Mouse (Mus musculus) left cerebral cortex, adult 18-20 months (tissue): ENCODE data around the gene Gna12. TPM values are rescaled to one million over a fixed set of nuclear protein-coding genes. Genes with fewer than 3 reads are reported as not detected.

Experiments
- DNase-seq, 2 experiments: peaks; one replicate each; pipeline ENCODE4 v3.0.0; 2021 to 2022; ENCODE audit warnings: low spot score in 2 of 2, mixed read lengths in 1 of 2
- total RNA-seq, 2 experiments: library from RNA; stranded (reverse); gene quantifications; 2 replicates each; pipeline ENCODE4 v1.2.3; 2021

Gene Gna12
- total RNA-seq, 2 experiments from 2014 or later = 61.3 to 71.0 TPM

DNA sequence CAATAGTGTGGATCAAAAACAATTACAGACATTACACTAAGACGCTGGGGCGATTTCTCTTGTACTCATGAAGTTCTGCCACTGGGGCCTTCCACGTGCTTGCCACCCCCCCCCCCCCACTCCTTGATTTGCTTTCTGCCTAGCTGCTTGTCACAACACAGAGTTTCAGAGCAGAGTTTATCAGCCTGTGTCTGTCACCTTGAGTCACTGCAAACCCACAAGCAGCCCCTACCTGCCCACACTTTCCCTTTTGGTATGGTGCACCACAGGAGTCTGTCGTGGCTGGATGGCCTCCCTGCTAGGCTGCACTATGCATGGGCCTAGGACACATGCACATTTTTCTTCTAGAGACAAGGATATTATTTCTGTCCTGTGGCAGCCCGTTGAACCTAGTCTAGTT is 31.5 kb downstream of the Gna12 start:
- no peak for DNase-seq

DNA sequence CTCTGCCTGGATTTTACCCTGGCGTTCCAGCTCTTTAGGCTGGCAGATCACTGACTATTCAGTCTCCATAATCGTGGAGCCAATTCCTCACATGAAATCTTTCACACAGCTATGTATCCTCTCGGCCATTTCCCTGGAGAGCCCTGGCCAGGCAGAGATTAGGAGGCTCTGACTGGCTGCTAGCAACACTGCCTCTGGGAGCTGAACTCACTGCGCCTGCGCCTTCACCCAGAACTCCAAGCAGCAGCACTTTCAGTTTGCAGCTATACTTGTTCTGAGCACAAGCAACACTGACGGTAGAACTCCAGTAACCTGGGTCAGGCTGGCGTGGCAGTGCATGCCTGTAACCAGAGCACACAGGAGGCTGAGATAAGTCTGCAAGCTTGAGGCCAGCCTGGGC is 32.1 kb downstream of the Gna12 start:
- no peak for DNase-seq

DNA sequence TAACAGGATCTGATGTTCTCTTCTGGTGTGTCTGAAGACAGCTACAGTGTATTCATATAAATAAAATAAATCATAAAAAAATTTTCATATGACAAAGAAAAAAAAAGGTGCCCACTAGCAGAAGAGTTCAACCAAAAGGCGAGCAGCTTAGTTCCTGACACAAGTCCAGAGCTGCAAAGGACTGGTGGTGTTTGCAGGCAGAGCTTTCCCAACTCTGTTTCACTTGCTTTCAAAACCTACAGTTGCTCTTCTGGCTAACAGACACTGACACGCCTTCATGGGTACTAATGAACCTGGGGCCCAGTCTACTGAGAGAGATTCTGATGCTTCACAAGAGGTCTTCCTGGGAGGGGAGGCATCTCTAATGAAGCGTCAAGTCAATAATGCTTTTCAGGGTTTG is 34.2 kb downstream of the Gna12 start:
- no peak for DNase-seq

DNA sequence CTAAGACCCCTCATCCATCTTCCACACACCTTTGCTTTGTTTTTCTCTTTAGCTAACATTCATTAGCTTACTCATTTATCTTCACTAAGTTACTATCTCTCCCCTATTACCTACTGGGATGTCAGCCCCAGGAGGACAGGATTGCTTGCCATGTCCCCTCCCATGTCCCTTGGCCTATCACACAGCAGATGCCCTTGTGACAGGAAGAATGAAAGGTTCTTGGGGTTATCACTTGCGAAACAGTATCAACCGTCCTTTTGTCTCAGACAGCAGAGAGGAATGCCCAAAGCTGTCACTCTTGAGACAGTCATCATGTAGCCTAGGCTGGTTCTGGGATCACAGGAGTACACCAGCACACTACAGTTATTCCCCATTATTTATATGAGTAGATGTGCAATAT is 35.1 kb downstream of the Gna12 start:
- DNase-seq = no peak

DNA sequence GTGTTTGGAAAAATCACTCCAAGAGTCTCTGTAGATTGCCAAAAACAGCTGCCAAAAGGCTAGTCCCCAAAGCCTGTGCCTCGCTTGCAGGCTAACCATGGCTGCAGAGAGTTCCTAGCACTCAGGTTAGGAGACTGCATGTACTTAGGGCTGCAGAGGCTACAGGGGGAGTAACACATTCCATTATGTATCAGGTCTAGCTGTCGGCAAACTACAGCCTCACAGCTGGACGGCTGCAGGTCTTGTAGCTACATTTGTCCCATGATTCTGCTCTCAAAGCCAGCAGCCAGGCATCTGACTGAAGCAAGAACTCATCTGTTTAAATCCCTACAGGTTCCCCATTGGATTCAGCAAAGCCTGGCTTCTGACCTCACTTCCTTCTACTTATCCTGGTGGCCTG is 35.5 kb downstream of the Gna12 start:
- no peak for DNase-seq

DNA sequence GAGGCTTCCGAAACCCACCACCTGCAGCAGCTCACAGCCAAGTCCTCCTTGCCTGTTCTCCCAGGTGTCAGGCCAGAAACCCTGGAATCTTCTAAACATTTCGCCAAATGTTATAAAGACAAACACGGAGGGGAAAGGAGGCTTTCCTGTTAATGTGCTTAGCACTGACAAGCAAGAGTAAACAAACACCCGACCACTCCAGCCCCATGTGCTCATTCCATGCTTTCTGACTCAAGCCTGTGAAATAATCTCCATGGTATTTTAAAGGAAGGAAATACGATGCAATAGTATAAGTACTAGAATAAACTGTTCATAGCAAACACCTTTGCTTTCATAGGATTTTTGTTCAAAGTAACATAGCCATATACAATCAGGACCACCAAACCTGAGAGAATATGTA is 38.0 kb downstream of the Gna12 start:
- no peak for DNase-seq

DNA sequence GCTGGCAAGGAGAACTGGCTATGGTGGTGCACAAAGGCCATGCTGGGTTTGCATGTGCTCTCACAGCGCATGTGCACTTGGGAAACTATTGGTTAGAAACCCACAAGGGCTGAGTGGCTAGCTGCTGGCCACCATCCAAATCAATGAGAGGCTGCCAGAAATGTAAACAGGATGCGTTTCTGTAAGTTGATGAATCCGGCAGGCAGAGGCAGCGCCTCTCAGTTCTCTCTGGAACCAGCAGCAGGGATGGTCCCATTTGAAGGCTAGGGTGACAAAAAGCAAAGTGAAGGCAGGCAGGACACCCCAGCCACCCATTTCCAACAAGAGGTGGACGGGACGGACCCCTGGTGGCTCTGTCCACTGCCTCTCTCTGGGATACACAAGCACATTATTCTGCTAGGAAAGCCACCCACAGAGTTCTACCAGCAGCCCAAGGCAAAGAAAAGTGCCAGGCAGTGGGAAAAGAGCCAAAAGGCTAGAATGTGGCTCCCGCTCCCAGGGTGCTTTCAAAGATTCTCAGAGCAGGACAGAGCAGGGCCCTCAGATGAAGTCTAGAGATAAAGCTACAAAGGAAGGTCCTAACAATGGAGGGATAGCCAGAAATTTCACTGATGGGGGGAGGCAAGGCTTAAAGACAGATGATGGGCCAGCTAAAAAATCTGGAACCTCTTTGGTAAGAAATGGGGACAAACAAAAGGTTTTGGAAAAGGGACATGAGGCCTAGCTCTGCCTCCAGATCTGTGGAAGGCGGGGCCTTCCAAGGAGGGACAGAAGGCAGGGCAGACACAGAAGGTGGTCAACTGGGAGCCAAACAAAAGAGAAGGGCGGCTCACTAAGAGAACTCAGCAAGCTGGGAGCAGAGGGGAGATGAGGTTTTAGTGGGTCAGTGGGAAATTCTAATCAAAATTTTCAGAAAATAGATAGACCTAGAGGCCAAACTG is 39.0 kb downstream of the Gna12 start:
- peak; percentile 54 to 61 for DNase-seq

DNA sequence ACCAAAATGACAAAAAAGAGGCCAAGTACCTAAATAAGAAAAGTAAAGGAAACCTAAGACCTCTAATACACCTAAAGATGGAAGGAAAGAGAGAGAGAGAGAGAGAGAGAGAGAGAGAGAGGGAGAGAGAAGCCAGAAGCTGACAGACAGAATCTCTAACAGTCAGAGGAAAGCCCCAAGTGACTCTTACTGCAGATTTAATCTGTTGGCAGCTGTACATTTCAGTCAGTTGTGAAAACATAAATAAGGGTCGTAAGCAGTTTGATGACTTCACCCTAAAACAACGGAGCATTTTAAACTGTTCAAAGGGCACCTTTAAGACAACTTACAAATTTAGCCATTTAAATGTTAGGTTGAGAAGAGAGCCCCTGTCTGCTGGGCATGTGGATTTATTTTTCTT is 39.8 kb downstream of the Gna12 start:
- DNase-seq = no peak

DNA sequence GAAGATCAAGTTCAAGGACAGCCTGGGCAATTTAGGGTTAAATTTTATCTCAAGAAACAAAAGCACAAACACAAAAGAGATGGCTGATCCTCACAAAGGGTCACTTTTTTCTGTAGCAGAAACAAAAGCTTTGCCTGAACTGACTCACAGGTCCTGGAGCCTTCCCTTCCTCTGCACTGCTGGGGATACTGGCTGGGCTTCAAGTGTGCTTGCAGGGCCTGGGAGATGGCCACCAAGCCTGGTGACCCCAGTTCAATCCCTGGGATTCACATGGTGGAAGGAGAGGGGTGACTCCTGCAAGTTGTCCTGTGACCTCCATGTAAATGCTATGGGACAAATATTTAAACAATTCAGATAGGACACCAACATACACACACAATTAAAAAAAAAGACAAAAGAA is 40.7 kb downstream of the Gna12 start:
- no peak for DNase-seq

DNA sequence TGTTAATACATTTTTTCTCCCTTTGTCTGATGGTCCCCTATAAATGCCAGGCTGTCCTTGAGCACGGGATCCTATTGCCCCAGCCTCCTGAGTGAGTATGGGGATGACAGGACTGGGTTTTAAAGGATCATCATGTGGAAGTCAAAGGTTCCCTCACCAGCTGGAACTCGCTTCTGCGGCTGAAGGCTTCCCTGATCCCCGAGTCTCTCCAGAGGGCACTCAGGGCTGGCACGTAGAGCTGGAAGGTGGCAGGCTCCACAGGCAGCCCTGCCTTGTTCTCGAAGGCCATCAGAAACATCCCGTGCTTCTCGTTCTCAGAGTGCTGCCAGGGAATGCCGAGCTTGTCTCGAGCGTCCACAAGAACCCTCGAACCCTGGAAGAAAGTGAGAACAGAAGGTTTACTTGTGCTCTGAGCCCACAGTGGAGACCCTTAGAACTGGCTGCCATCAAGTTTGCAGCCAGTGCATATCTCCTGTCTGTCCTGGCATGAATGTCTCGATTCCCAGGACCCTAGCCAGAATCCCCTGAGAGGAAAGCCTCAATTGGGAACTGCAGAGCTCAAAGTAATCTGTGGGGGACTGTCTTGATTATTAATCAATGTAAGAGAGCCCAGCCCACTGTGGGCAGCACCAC is 44.9 kb downstream of the Gna12 start:
- DNase-seq = no peak

DNA sequence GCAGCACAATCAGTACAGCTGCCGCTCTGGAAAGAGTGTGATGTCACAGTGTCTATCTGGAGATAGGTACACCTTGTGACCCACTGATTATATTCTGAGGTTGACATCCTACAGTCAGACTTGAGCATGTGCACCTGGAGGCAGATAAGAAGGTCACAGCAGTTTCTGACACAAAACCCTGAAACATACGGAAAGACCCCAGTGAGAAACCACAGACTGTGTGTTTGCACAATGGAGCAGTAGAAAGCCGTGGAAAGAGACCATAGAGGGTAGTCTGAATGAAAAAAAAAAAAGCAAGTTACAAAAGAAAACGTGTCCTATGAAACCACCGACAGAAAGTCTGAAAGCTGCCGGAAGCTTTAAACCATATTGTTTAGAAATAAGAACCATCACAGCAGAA is 45.9 kb downstream of the Gna12 start:
- DNase-seq = no peak

DNA sequence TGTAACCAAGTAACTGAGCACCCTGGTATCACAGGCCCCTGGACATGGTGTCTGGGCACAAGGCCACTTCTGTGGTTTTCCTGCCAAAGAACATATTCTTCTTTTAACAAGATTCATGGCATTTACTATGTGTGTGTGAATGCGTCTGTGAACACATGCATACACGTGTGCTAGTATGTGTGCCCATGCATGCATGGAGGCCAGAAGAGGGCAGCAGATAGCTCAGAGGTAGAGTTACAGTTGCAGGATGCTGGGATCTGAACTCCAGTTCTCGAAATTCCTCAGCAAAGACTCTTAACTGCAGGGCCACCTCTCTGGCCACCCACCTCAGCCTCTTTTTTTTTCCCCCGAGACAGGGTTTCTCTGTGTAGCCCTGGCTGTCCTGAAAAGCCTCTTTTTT is 46.7 kb downstream of the Gna12 start:
- DNase-seq = no peak

DNA sequence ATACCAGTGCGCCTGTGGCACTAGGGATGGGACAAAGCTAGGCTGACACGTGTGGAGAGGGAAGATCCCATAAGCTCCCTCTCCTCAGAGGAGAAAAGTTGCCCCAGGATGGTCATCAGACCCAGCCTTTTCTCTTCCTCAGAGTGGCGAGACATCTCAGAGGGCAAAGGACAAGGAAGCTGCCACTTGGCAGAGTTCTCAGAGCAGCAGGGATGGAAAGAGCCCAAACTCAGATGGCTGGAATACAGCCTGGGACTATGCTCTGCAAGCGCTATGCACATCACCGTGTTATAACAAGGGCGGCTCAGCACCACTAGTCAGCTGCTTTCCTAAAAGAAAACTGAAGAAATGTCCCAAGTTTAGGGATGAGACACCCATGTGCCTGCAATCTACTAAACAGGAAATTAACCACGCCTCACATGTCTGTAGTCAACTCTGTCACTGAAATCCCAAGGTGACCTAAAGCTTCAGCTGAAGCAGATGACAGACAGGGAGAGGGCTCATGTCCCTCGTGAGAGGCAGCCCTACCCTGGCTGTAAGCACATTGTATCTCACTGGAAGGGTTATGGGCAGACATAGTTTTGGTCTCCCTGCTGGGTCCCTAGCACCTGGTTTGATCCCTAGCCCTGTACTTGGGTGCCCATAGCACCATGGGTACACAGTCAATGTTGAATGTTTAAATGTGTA is 48.2 kb downstream of the Gna12 start:
- DNase-seq = no peak

DNA sequence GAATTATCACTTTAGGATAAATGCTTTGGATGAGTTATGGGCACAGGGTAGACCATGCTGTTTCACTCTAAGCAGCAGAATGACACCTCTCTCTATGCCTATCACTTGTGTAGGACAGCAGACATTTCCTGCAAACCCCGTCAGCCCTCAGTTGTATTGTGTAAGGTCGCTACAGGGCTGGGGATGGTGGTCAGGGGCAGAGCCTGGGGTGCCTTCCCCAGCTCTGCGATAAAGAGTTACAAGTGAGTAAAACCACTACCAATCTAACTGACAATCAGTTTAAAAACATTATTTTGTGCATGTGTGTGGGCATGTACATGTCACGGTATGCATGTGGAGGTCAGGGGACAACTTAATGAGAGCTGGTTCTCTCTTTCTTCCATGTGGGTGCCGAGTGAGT is 49.1 kb downstream of the Gna12 start:
- DNase-seq = no peak

DNA sequence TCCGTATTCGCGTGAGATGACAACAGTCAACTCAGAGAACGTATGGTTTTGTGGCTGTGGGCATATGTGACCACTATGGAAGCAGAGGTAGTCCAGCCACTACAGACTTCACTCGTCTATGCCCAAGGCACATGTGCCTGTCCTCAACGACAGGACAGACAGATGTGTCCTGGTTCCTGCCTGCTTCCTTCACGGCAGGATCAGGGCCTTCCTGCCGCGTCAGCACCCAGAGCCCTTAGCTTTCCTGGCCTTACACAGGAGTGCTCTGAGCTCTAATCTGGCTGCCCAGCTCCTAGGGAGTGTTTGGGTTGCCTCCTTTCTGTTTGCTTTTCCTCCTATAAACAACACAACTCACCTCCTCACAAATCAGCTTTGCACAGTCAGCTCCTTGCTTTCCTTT is 53.3 kb downstream of the Gna12 start:
- no peak for DNase-seq

DNA sequence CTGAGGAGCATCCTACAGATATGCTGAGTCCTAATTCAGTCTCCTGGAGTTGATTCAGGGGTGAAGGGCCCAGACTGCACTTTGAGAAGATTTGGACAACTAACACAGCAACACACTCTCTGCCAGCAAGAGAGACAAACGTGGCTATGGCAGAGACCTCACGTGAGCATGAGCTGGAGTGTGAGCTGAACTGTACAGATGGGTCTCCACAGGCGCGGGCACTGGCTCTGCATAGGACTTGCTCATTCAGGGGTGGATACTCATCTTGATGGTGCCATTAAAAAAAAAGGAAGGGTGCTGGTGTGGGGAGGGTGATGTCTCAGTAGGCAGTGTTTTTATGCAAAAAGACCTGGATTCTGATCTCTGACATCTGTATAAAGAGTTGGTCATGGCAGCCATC is 55.1 kb downstream of the Gna12 start:
- DNase-seq = no peak

DNA sequence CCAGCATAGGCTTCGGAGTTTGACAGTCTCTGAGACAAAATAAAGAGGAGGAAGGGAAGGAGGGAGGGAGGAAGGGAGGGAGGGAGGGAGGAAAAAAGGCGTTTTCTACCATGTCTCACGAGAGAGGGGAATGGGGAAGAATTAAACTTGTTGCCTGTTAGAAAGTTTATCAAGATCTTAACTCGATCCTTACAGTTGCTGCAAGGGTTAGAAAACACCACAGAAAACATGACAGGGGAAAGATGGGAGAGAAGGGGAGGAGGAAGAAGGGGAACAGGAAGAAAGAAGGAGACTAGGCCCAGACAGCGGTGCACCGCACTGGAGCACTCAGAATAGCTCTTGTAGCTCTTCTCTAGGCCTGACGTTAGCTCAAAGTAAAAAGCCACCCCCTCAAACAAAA is 58.1 kb downstream of the Gna12 start:
- DNase-seq = no peak

DNA sequence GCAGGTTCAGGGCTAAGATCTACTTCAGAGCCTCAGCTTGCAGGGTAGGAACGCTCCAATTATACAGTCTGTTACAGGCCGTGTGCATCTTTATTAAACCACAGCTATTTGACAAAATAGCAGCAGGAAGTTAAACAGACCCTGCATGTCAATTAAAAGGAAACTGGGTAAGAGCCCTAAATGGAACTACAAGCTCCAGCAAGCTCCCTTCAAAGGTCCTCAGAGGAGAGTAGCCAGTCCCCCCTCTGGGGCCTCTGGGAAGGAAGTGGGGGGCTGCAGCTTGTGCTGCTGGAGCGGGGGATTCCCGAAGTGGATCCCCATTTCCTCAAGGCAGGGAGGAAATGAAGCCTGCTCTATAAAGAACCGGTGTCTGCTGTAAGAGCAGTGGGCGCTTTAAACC is 58.6 kb downstream of the Gna12 start:
- no peak for DNase-seq

DNA sequence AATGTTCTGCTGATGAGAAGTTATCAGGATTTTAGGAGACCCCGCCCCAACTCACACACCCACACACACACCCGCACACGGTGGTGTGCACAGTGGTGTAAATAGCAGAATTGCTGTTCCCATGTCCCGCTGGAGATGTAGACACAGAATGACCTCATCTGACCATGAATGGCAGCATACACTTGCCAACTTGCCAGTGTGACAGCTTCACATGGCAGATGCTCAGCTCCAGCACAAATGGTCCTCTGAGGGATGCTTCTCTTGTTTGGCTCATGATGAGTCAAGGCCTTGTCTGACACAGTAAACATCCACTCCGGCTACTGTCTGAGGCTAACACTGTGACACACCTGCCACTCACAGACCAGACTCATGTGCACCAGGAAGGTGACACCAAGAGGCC is 61.9 kb downstream of the Gna12 start:
- peak; percentile 44 for DNase-seq

DNA sequence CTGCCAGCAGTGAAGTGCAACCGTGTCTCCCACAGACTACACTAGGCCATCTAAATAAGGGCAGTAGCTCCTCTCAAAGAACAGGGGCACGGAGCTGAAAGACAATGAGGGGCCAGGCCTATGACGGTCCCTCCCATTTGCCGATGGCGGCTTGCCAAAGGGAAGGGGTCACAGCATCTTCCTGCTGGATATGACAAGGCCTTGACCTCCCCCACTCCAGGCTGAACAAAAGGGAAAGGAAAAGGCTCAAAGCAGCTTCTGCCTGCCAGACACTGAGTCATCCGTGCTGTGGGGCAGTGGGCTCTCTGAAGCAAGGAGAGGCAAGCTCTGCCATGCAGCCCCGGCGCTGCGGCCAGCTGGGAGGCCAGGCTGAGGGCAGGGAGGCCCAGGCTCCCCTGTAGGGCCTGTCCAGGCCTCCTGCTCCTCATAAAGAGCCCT is 62.5 kb downstream of the Gna12 start:
- peak; percentile 48 to 55 for DNase-seq

DNA sequence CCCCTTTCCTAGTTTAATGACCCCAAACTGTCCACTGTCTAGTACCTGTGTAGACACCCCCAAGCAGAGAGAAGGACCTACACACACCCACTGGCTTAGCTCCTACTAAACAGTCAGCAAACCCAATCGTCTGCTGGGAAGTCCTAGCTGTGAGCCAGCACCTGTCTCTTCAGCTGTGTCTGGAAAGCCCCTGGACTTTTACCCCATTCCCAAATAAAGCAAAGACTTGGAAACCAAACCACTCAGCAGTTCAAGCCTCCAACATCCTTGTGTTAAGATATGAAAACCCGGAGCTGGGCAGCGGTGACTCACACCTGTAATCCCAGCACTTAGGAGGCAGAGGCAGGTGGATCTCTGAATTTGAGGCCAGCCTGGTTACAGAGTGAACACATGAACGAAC is 63.7 kb downstream of the Gna12 start:
- DNase-seq = no peak

DNA sequence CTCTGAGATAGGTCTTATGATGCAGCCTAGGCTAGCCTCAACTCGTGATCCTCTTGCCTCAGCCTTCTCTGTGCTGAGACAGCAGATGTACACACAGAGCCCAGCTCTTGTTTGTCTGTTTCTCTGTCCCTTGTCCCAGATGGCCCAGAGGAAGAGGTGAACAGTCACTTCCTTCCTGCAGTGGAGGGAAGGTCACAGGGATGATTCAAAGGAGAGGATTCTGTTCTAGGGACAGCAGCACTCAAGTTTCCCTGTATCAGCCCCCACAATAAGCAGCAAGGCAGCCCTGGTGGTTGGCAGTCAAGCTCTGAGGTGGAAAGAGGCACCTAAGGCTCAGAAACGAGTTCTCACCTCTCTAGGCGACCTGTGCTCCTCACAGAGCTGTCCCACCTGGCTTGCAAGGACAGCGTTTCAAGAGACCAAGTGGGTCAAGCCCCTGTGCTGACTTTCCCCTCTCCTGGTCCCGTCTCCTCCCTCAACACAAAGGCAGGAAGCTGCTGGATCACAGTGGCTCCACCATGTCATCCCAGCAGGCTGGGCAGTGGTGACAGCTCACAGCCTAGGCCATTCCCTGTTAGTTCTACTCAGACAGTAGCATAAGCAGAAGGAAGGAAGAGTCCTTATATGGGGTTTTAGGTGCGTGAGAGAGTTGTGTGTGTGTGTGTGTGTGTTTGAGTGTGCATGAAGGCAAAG is 65.2 kb downstream of the Gna12 start:
- no peak for DNase-seq
